Mouse (Mus musculus): ENCODE measurements around the gene Specc1l.

The Specc1l gene

GRCm38 (mm10) chr10:75211807-75212645 lies at the start of gene Specc1l:
Gene Specc1l, plus strand, starts transcription at chr10:75212073.
- peak; percentile 97 for DNase-seq

DNA sequence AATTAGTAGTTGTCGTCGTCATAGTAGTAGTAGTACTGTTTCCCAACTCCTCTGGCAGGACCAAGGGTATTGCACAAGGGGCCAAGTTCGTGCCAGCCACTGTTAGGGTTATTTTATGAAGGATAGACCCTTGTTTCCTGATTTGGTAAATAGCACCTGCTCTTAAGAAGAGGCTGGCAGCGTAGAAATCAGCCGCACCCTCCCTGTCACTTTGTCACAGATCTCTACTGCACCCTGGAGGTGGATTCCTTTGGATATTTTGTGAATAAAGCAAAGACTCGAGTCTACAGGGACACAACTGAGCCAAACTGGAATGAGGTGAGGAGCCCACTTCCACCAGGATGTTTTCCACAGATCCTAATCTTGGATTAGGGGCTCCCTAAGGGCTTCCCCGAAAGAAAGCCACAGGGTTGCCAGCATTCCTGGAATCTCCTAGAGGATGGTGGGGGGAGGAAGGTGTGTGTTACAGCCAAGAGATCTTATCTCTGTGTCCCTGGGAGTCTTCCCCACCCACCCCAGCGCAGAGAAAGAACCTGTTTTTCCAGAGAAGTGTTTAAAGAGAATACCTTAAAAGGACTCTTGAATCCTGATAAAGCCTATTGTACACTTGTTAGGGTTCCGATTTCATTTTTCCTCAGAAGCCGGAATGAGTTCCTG lies 45.9 kb upstream of the Specc1l start:
- DNase-seq = peak; percentile 61

- DNase-seq = no peak
These were observed 45.3 kb upstream of the Specc1l start for GRCm38 (mm10) chr10:75166601-75167000.

- DNase-seq = peak; percentile 39
These were observed 41.5 kb upstream of the Specc1l start for GRCm38 (mm10) chr10:75170207-75170850.

DNA sequence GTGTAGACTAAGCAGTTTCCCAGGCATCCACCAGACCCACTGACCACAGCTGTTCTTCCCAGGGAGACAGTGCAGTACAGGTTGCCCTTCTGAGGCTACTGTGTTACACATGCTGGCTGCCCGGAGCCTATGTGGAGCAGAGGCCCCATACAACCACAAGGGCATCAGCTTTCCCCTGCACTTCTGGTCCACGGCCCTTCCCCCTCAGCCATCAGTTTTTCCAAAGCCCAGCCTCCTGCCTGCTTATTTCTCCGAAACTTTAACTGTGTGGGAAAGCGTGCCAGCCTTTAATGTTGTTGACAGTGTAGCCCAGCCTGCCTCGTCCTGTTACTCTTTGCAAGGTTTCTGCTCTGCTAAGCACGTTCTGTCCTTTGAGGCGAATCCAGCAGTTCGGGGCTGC lies 38.8 kb upstream of the Specc1l start:
- no peak for DNase-seq

DNA sequence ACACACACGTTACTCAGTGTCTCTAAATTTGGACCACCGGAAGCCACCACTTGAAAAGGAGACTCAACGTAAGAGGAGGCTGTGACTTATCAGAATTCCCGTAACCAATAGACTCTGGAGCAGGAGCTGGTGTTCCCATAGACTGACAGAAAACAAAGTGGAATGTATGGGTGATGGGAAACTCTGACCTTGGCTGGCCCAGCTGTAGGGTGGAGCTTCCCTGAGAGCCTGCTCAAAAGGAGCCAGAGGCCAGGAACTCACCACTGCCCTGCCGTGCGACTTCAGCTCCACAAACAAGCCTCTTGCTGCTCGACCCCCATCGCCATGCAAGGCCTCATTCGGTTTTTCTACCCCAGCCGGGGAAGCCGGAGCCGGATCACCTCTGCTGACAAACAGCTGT lies 38.2 kb upstream of the Specc1l start:
- peak; percentile 35 for DNase-seq

GRCm38 (mm10) chr10:75176494-75176893 lies 35.4 kb upstream of the Specc1l start:
- DNase-seq = peak; percentile 50

DNA sequence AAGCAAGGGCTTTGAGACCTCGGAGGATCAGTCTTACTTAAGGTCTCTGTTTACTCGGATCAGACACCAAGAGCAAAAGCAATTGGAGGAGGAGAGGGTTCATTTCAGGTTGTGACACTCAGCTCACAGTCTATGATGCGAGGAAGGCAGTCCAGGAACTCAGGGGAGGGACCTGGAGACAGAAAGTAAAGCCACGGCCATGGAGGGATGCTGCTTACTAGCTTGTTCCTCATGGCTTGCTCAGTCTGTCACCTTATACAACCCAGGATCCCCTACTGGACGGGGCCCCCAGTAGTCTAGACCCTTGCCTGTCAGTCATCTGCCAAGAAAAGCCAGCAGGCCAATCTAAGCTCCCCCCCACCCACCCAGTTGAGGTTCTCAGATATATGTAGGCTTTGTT lies 33.0 kb upstream of the Specc1l start:
- DNase-seq = no peak

DNA sequence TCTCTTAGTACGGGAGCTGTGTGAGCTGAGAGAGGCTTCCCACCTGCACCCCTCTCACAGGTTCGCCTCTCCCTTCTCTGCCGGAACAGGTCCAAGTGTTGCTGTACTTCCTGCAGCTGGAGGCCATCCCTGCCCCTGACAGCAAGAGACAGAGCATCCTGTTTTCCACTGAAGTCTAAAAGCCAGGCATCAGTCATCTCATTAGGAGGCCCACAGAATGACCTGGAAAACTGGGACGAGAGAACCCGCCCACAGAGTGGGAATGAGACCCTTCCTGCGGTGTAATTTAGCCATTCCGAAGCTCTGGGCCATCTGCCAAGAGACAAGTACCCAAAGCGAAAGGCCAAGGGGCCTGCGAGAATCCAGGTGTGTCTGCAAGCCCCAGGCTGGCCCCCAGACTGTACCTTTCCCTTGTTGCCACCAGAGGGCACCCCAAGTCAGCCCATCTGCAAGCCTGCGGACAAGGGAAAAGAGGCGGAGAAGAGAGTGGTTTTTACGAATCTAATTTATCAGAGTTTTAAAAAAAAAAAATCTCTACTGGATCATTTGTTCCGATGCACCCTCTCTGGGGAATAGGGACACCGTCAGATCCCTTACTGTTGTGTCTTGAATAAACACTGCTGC lies 29.6 kb upstream of the Specc1l start:
- peak; percentile 83 for DNase-seq

DNA sequence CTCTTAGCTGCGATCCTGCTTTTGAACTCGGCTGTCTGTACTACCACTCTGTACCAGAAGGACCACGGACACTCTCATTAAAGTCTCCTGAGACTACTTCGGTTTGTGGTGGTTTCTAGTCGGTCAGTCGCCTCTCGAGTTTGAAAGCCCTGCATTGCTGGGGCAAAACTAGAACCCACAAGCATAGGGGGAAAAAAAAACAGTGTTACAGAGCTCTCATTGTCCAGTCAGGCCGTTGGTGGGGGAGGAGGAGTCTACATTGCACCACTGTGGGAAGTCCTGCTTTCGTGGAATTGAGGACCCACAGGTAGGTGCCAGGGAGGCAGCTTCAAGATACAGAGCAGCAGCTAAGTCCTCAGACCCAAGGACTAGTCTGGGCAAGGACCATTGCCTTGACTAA lies 27.0 kb upstream of the Specc1l start:
- DNase-seq = no peak

DNA sequence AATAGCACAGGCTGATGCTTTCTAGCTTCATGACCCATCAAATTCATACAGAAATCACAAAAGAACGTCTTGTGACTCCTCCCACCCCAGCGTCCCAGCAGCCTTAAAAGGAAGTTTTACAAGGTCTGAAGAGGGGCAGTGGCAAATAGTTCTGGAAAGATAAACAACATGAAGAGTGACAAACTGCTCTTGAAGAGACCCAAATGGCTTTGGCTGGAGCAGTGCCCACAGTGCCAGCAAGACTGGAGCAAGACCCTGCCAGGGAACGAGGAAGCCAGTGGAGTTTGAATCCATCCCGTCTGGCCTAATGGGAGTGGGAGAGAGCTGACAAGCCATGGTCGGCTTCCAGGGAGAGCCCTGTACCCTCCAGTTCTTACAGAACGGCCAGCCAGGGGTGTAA lies 25.3 kb upstream of the Specc1l start:
- peak; percentile 72 for DNase-seq

GRCm38 (mm10) chr10:75187366-75188056 lies 24.4 kb upstream of the Specc1l start:
- DNase-seq = peak; percentile 59

DNA sequence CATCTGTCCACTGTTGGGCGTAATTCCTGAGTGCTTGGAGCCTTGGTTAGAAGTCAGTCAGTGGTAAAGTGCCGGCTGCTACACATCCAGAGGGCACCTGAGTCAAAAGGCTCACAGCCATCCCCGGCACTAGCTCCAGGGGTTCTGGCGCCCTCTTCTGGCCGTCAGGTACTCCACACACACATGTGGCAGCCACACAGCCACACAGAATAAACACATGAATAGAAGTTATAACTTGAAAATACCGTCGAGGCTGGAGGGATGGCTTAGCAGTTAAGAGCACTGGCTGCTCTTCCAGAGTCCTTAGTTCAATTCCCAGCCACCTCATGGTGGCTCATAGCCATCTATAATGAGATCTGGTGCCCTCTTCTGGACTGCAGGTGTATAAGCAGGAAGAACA lies 20.2 kb upstream of the Specc1l start:
- no peak for DNase-seq

DNA sequence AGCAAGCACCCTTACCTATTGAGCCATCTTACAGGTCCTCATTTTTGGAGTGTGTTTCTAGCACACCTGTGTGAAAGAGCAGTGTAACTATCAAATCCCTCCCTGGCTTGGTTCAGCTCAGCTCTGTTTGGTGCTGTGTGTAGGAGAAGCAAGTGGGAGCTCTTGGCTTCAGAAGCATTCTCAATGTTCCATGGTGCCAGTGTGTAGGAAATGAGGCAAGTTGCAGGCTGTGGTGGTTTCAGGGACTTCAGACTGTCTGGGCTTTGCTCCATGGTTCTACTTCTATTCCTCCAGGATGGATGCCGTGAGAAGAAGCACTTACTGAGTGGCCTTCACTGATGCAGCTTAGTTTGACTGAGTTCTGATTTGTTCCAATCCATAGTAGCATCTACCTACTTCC lies 14.1 kb upstream of the Specc1l start:
- DNase-seq = no peak

DNA sequence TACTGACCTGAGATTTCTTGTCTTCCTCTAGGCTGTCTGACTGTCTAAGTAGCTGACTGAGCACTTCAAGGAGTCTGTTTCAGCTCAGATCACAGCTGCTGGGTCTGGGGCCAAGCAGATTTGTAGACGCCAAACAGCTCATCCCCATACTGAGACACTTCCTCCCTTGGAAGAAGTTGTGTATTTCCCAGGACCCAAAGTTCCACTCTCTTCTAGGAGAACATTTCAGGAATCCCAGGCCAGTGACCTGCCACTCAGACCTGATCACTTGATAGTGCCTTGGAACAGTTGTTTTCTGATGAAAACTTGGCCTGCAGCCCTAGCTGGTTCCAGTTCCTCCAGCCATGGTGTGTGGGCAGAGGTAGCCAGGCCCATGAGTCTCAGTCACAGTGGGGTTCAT lies 11.1 kb upstream of the Specc1l start:
- peak; percentile 63 for DNase-seq

- no peak for DNase-seq
These were observed 5.7 kb upstream of the Specc1l start for GRCm38 (mm10) chr10:75206192-75206591.

GRCm38 (mm10) chr10:75210841-75211240 lies 1.0 kb upstream of the Specc1l start:
- DNase-seq = no peak

DNA sequence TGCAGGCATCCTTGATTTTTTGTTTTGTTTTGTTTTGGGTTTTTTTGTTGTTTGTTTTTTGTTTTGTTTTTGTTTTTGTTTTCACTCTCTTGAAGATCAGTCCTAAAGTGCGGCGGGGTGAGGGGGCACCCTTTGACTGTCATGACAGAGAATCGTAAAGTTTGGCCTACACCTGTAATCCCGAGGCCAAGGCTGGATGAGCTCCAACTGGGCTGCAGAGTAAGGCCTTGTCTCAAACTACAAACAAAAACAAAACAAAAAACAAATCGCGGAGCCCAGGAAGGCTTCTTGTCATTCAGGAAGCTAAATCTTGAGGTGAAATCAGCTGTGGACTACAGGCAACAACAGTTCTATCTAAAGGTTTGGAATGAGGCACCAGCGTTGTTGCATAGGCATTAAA lies 1.1 kb downstream of the Specc1l start:
- DNase-seq = no peak

DNA sequence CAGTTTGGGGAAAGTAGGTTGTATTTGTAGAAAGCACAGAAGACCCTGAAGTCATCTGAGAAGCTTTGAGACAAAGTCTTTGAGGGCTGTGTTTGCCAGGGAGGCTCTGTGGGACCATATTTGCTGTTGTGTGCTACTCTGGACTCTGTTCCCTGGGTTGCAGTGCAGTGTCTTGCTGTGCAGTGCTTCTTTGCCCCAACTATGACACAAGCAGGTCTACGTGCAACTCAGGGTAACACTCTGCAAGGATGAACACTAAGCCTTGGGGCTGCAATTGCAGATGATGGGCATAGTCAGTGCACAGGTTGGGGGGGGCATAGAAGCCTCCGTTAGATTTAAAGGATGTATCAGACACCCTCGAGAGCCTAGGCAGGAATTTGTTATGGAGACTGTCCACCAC lies 8.8 kb downstream of the Specc1l start:
- no peak for DNase-seq

DNA sequence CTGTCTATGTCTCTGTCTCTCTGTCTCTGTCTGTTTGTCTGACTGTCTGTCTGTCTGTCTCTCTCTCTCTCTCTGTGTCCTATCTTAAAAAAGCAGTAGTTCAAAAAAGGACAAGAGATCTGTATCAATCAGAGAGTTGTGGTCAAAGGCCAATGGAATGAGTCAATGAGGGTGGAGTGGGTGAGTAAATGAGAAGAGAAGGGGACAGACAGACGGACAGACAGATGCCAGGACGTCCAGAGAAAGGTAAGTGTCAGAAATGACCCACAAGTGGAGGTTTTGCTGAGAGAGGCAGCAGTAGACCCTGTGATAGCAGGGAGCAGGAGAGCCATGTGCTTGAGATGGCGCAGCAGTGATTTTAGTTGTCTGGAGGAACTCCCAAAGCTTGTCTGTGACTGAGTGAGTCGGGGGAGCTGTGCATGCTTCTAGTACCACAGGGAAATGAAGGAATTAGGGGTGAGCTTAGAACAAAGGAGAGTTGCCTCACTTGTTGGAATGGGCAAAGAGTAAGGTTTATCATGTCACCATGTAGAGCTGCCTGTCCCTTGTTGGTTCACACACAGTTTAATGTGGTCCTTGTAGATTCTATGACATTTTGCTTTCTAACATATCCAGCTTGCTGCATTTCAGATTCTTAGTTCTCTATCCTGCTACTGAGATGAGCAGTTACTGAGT lies 10.2 kb downstream of the Specc1l start:
- DNase-seq = no peak

GRCm38 (mm10) chr10:75222611-75222998 lies 10.7 kb downstream of the Specc1l start:
- no peak for DNase-seq

- no peak for DNase-seq
These were observed 12.3 kb downstream of the Specc1l start for GRCm38 (mm10) chr10:75224154-75224553.
